7 mouse cellular contexts compared by ENCODE assay signal in genomic region chr11:98907063-98907436, GRCm38 (mm10). TPM values are rescaled to one million over a fixed set of nuclear protein-coding genes. Genes with fewer than 3 reads are reported as not detected.
A peak's percentile ranks its signal among the peaks of the same experiment; 100 is the strongest.
DNase-seq lines count a peak whose midpoint lies in the region; ATAC-seq and TF ChIP-seq lines count a peak whose summit lies in the region.

No protein-coding gene starts in this region.

- TF ChIP-seq CTCF in lung, embryonic 14.5 days (IDR thresholded peaks at IDR 0.05; ENCODE audit: low read depth), result no peak
- no peak for TF ChIP-seq CTCF in small intestine, adult 2 months (IDR thresholded peaks at IDR 0.05; ENCODE audit: extremely low read depth, insufficient read length, insufficient replicate concordance, low read depth, low read length)

- no peak for DNase-seq in lung, embryonic 14.5 days
- no peak for DNase-seq in lung, postnatal 10 days
- DNase-seq in layer of hippocampus, adult 9-10 months (ENCODE audit: low spot score), result no peak
- DNase-seq in frontal cortex, adult 2 months (ENCODE audit: extremely low spot score in 1 of 2, low spot score in 1 of 2), result no peak

- H3K36me3 ChIP-seq in lung, embryonic 14.5 days (ENCODE audit: insufficient read depth), result peaks cover 41% of the 10 kb centered on the region
- H3K36me3 ChIP-seq in forebrain, embryonic 13.5 days (ENCODE audit: poor library complexity, severe bottlenecking), result peaks cover 36% of the 10 kb centered on the region
- peaks cover 53% of the 10 kb centered on the region for H3K36me3 ChIP-seq in limb, embryonic 12.5 days
- peaks cover 5% of the 10 kb centered on the region; the same call in 1 of the 2 replicates for H3K36me3 ChIP-seq in small intestine, adult 2 months (ENCODE audit: control insufficient read depth, insufficient read depth, low read length)

- no peaks in the 10 kb centered on the region for H3K9me3 ChIP-seq in lung, embryonic 14.5 days (ENCODE audit: low read depth, low read length)
- H3K9me3 ChIP-seq in forebrain, embryonic 13.5 days (replicated peaks), result no peaks in the 10 kb centered on the region
- no peaks in the 10 kb centered on the region for H3K9me3 ChIP-seq in limb, embryonic 12.5 days

- 53% methylated on average over 5 of the region's 5 CpGs for WGBS in lung, embryonic 14.5 days
- WGBS in forebrain, embryonic 13.5 days, result 59% methylated on average over 5 of the region's 5 CpGs
- WGBS in limb, embryonic 12.5 days, result 57% methylated on average over 5 of the region's 5 CpGs
- 46% methylated on average over 5 of the region's 5 CpGs for WGBS in small intestine, adult 2 months

- H3K27me3 ChIP-seq in lung, embryonic 14.5 days (ENCODE audit: insufficient read depth, low read length), result no peaks in the 10 kb centered on the region
- no peaks in the 10 kb centered on the region for H3K27me3 ChIP-seq in forebrain, embryonic 13.5 days
- no peaks in the 10 kb centered on the region for H3K27me3 ChIP-seq in limb, embryonic 12.5 days
- no peaks in the 10 kb centered on the region for H3K27me3 ChIP-seq in small intestine, adult 2 months (ENCODE audit: control insufficient read depth, insufficient read depth, low read length)

- H3K4me3 ChIP-seq in lung, embryonic 14.5 days (ENCODE audit: low read depth, low read length), result peak overlapping the region; percentile 64
- H3K4me3 ChIP-seq in forebrain, embryonic 13.5 days, result peak overlapping the region; percentile 57
- peak overlapping the region; percentile 58; the same call in 1 of the 2 replicates for H3K4me3 ChIP-seq in limb, embryonic 12.5 days (replicated peaks)
- H3K4me3 ChIP-seq in small intestine, adult 2 months (ENCODE audit: low read depth, low read length), result no peak overlapping the region

- peaks cover 21% of the 10 kb centered on the region; the same call in 1 of the 2 replicates for H3K4me1 ChIP-seq in lung, embryonic 14.5 days (ENCODE audit: insufficient read depth)
- peaks cover 38% of the 10 kb centered on the region for H3K4me1 ChIP-seq in forebrain, embryonic 13.5 days
- H3K4me1 ChIP-seq in limb, embryonic 12.5 days (replicated peaks), result peaks cover 33% of the 10 kb centered on the region
- H3K4me1 ChIP-seq in small intestine, adult 2 months (ENCODE audit: control insufficient read depth, insufficient read depth, insufficient read length, low read length), result peaks cover 20% of the 10 kb centered on the region

- TF ChIP-seq POLR2A in small intestine, adult 2 months (IDR thresholded peaks at IDR 0.05; ENCODE audit: low read depth, low read length), result no peak

- ATAC-seq in lung, embryonic 14.5 days (ENCODE audit: insufficient read depth), result no peak
- ATAC-seq in forebrain, embryonic 13.5 days, result peak; percentile 42; the same call in 1 of the 2 replicates
- ATAC-seq in limb, embryonic 12.5 days (ENCODE audit: insufficient number of reproducible peaks, insufficient read depth, low FRiP score, low TSS enrichment, low read depth), result no peak

- H3K4me2 ChIP-seq in lung, embryonic 14.5 days, result peak overlapping the region; percentile 95
- peak overlapping the region; percentile 93 for H3K4me2 ChIP-seq in forebrain, embryonic 13.5 days
- H3K4me2 ChIP-seq in limb, embryonic 12.5 days, result peak overlapping the region; percentile 88

- H3K9ac ChIP-seq in lung, embryonic 14.5 days, result no peak overlapping the region
- 0 out of 2 replicates have a peak overlapping the region, but pooled peaks have one; percentile 46 for H3K9ac ChIP-seq in forebrain, embryonic 13.5 days
- H3K9ac ChIP-seq in limb, embryonic 12.5 days (replicated peaks), result no peak overlapping the region

- no peak overlapping the region for H3K27ac ChIP-seq in lung, embryonic 14.5 days (ENCODE audit: low read depth)
- no peak overlapping the region for H3K27ac ChIP-seq in forebrain, embryonic 13.5 days
- H3K27ac ChIP-seq in limb, embryonic 12.5 days, result no peak overlapping the region
- peak overlapping the region; percentile 98; the same call in 1 of the 2 replicates for H3K27ac ChIP-seq in small intestine, adult 2 months (ENCODE audit: insufficient read depth, low read depth, low read length)

RNA-seq across cellular contexts. Expression of gene Cdc6, which starts 0.6 kb away (rescaled TPM):
- 47.0 and 48.1 TPM in 2 replicates for polyA plus RNA-seq in lung, embryonic 14.5 days (2014; fragmentation: Nextera tagmentation; extraction: Ambion mirVana)
- polyA plus RNA-seq in forebrain, embryonic 13.5 days (2015; fragmentation: Nextera tagmentation; extraction: Ambion mirVana), result 23.0 and 26.9 TPM in 2 replicates
- polyA plus RNA-seq in limb, embryonic 12.5 days (2016; fragmentation: Nextera tagmentation; extraction: Ambion mirVana), result 44.8 and 48.5 TPM in 2 replicates
- polyA plus RNA-seq in small intestine, adult 2 months (2012; rRNA removed), result 0.37 and 0.65 TPM in 2 replicates
- 0.62 and 0.67 TPM in 2 replicates for polyA plus RNA-seq in frontal cortex, adult 2 months (2012; rRNA removed)

RNA-seq across cellular contexts. Expression of gene Rara, which starts 20.6 kb away (rescaled TPM):
- polyA plus RNA-seq in lung, embryonic 14.5 days (2014; fragmentation: Nextera tagmentation; extraction: Ambion mirVana), result 43.2 and 45.3 TPM in 2 replicates
- polyA plus RNA-seq in forebrain, embryonic 13.5 days (2015; fragmentation: Nextera tagmentation; extraction: Ambion mirVana), result 8.7 and 10.2 TPM in 2 replicates
- 47.1 TPM in 2 replicates for polyA plus RNA-seq in limb, embryonic 12.5 days (2016; fragmentation: Nextera tagmentation; extraction: Ambion mirVana)
- 25.3 and 56.3 TPM in 2 replicates for polyA plus RNA-seq in small intestine, adult 2 months (2012; rRNA removed)
- 6.4 and 7.9 TPM in 2 replicates for polyA plus RNA-seq in frontal cortex, adult 2 months (2012; rRNA removed)

RNA-seq across cellular contexts. Expression of gene Wipf2, which starts 43.6 kb away (rescaled TPM):
- 4.7 and 5.7 TPM in 2 replicates for polyA plus RNA-seq in lung, embryonic 14.5 days (2014; fragmentation: Nextera tagmentation; extraction: Ambion mirVana)
- 5.0 and 5.4 TPM in 2 replicates for polyA plus RNA-seq in forebrain, embryonic 13.5 days (2015; fragmentation: Nextera tagmentation; extraction: Ambion mirVana)
- 5.6 and 5.8 TPM in 2 replicates for polyA plus RNA-seq in limb, embryonic 12.5 days (2016; fragmentation: Nextera tagmentation; extraction: Ambion mirVana)
- polyA plus RNA-seq in small intestine, adult 2 months (2012; rRNA removed), result 11.4 and 27.3 TPM in 2 replicates
- 26.3 and 26.7 TPM in 2 replicates for polyA plus RNA-seq in frontal cortex, adult 2 months (2012; rRNA removed)

Comparison
In these comparisons a context has a peak if more than half of its experiments do, and no peak if none do; other contexts are left out.
1. RNA of gene Cdc6, which starts 0.6 kb away (polyA plus RNA-seq): 47.0 to 48.1 TPM in lung, embryonic 14.5 days, 44.8 to 48.5 TPM in limb, embryonic 12.5 days and 23.0 to 26.9 TPM in forebrain, embryonic 13.5 days; 0.37 to 0.65 TPM in small intestine, adult 2 months and 0.62 to 0.67 TPM in frontal cortex, adult 2 months; every median in the first group is over 10 times any median in the second.
2. Peak in every context shown above with its lines, with median percentiles within 50 percentile points of each other: H3K4me2 ChIP-seq.